Mouse (Mus musculus) forebrain, postnatal 0 days (tissue): ENCODE data around the gene Ptn. TPM values are rescaled to one million over a fixed set of nuclear protein-coding genes. Genes with fewer than 3 reads are reported as not detected.
A peak's percentile ranks its signal among the peaks of the same experiment; 100 is the strongest.

Source experiments
- ATAC-seq: fragments of 200-750 bp; cut with Nextera tagmentation; 2 replicates; pipeline ENCODE4 v1.8.0; 2017; ENCODE audit warnings: mild to moderate bottlenecking, moderate library complexity
- DNase-seq: peaks from one replicate; pipeline ENCODE4 v3.0.0-alpha.2; 2015
- H3K27ac ChIP-seq: fragments of 300-500 bp; sonication (generic); 2 replicates; pipeline ENCODE4 v1.5.1; 2014; ENCODE audit warnings: low read depth, mild to moderate bottlenecking, antibody characterized with exemption, low read length, moderate library complexity, mixed read lengths
- H3K27me3 ChIP-seq: fragments of 300-500 bp; sonication (generic); 2 replicates; pipeline ENCODE4 v1.6.1; 2014; ENCODE audit warnings: mild to moderate bottlenecking, low read length, mixed read lengths; ENCODE audit not compliant: insufficient read depth
- H3K36me3 ChIP-seq: fragments of 300-500 bp; sonication (generic); 2 replicates; pipeline ENCODE4 v1.6.1; 2014; ENCODE audit warnings: mild to moderate bottlenecking, moderate library complexity; ENCODE audit not compliant: insufficient read depth
- H3K4me1 ChIP-seq: fragments of 300-500 bp; sonication (generic); 2 replicates; pipeline ENCODE4 v1.6.1; 2014; ENCODE audit warnings: antibody characterized with exemption; ENCODE audit not compliant: insufficient read depth
- H3K4me2 ChIP-seq: fragments of 300-500 bp; sonication (generic); 2 replicates; pipeline ENCODE4 v1.6.1; 2014; ENCODE audit warnings: low read depth, mild to moderate bottlenecking, moderate library complexity
- H3K4me3 ChIP-seq: fragments of 300-500 bp; sonication (generic); 2 replicates; pipeline ENCODE4 v1.5.1; 2014; ENCODE audit warnings: low read depth, low read length, mixed read lengths
- H3K9ac ChIP-seq: fragments of 300-500 bp; sonication (generic); 2 replicates; pipeline ENCODE4 v1.6.1; 2014; ENCODE audit warnings: mild to moderate bottlenecking
- H3K9me3 ChIP-seq: fragments of 300-500 bp; sonication (generic); 2 replicates; pipeline ENCODE4 v1.6.1; 2016; ENCODE audit warnings: low read length
- CTCF ChIP-seq: sonication (generic); IDR thresholded peaks from 2 replicates; pipeline ENCODE4 v1.5.1; 2016; ENCODE audit warnings: antibody characterized with exemption, control low read depth, low read depth
- WGBS: fragments of 180-500 bp; shearing (Covaris S2); extraction: QIAGEN DNeasy Blood & Tissue Kit; methylation state at CpG from one replicate; pipeline ENCODE4 v1.1.7; 2014; 5-methylcytosine and 5-hydroxymethylcytosine counted together
- polyA plus RNA-seq: library from polyadenylated mRNA; unstranded; fragments of >200 nt; fragmentation: Nextera tagmentation; extraction: Ambion mirVana; gene quantifications from 2 replicates; pipeline ENCODE4 v1.2.1, GENCODE M21; 2015
- total RNA-seq: library from RNA; depleted of rRNA; stranded (reverse); fragments of >200 nt; gene quantifications from 2 replicates; pipeline ENCODE4 v1.2.3, GENCODE M21; 2014

Gene Ptn
- total and polyA plus RNA-seq, 2 experiments from 2014 or later: 598 to 916 TPM

- H3K4me1 ChIP-seq: no peaks in the 10 kb centered on the region
- H3K4me2 ChIP-seq: no peak overlapping the region
- WGBS: 89% methylated on average over 4 of the region's 4 CpGs
- no peak for TF ChIP-seq CTCF
- no peak overlapping the region for H3K4me3 ChIP-seq
- no peaks in the 10 kb centered on the region for H3K36me3 ChIP-seq
- DNase-seq: no peak
- H3K27ac ChIP-seq: no peak overlapping the region
- H3K9ac ChIP-seq: no peak overlapping the region
- no peak for ATAC-seq
- H3K9me3 ChIP-seq: no peaks in the 10 kb centered on the region
- H3K27me3 ChIP-seq: no peaks in the 10 kb centered on the region
Observed at GRCm38 (mm10) chr6:36832681-36833080, 22.7 kb upstream of the Ptn start.

GRCm38 (mm10) chr6:36832207-36832606 is 22.2 kb upstream of the Ptn start:
- TF ChIP-seq CTCF: no peak
- 91% methylated on average over 2 of the region's 2 CpGs for WGBS
- H3K9me3 ChIP-seq: no peaks in the 10 kb centered on the region
- DNase-seq: no peak
- ATAC-seq: no peak
- no peaks in the 10 kb centered on the region for H3K36me3 ChIP-seq
- H3K4me2 ChIP-seq: no peak overlapping the region
- H3K4me1 ChIP-seq: no peaks in the 10 kb centered on the region
- no peak overlapping the region for H3K27ac ChIP-seq
- H3K27me3 ChIP-seq: no peaks in the 10 kb centered on the region
- H3K9ac ChIP-seq: no peak overlapping the region
- no peak overlapping the region for H3K4me3 ChIP-seq

- DNase-seq (no peak), ATAC-seq (no peak)
- H3K36me3 ChIP-seq: no peaks in the 10 kb centered on the region
- TF ChIP-seq CTCF: no peak
- no peak overlapping the region for H3K27ac ChIP-seq
- WGBS: 78% methylated on average over 9 of the region's 9 CpGs
- no peak overlapping the region for H3K4me2 ChIP-seq
- H3K4me1 ChIP-seq: no peaks in the 10 kb centered on the region
- no peaks in the 10 kb centered on the region for H3K9me3 ChIP-seq
- no peak overlapping the region for H3K4me3 ChIP-seq
- no peak overlapping the region for H3K9ac ChIP-seq
- H3K27me3 ChIP-seq: no peaks in the 10 kb centered on the region
Observed at GRCm38 (mm10) chr6:36830371-36830925, 20.4 kb upstream of the Ptn start.

GRCm38 (mm10) chr6:36819784-36820050 is 9.7 kb upstream of the Ptn start:
- H3K4me2 ChIP-seq: no peak overlapping the region
- no peak for TF ChIP-seq CTCF
- peak overlapping the region; percentile 16 for H3K27ac ChIP-seq
- H3K9ac ChIP-seq: no peak overlapping the region
- ATAC-seq (no peak), DNase-seq (no peak)
- no peaks in the 10 kb centered on the region for H3K27me3 ChIP-seq
- H3K4me3 ChIP-seq: no peak overlapping the region
- H3K36me3 ChIP-seq: no peaks in the 10 kb centered on the region
- H3K4me1 ChIP-seq: no peaks in the 10 kb centered on the region
- H3K9me3 ChIP-seq: no peaks in the 10 kb centered on the region

GRCm38 (mm10) chr6:36819019-36819783 is 9.2 kb upstream of the Ptn start:
- DNase-seq: peak; percentile 89
- Histone ChIP-seq H3K9ac (no peak overlapping the region), H3K36me3 (no peaks in the 10 kb centered on the region), H3K27me3 (no peaks in the 10 kb centered on the region), H3K4me1 (no peaks in the 10 kb centered on the region), H3K9me3 (no peaks in the 10 kb centered on the region), H3K4me2 (no peak overlapping the region), H3K27ac (peak overlapping the region; percentile 36), H3K4me3 (no peak overlapping the region)
- WGBS: 7% methylated on average over 8 of the region's 8 CpGs
- no peak for TF ChIP-seq CTCF
- ATAC-seq: peak; percentile 89

GRCm38 (mm10) chr6:36818281-36819018 is 8.4 kb upstream of the Ptn start:
- 0 out of 2 replicates have a peak overlapping the region, but pooled peaks have one; percentile 36 for H3K27ac ChIP-seq
- no peak overlapping the region for H3K4me3 ChIP-seq
- ATAC-seq (no peak), DNase-seq (no peak)
- no peaks in the 10 kb centered on the region for H3K27me3 ChIP-seq
- H3K4me1 ChIP-seq: no peaks in the 10 kb centered on the region
- no peaks in the 10 kb centered on the region for H3K9me3 ChIP-seq
- no peak for TF ChIP-seq CTCF
- H3K36me3 ChIP-seq: no peaks in the 10 kb centered on the region
- H3K4me2 ChIP-seq: no peak overlapping the region
- 30% methylated on average over 4 of the region's 4 CpGs for WGBS
- H3K9ac ChIP-seq: no peak overlapping the region

- ATAC-seq (no peak), DNase-seq (no peak)
- no peak overlapping the region for H3K4me3 ChIP-seq
- WGBS: 56% methylated on average over 3 of the region's 3 CpGs
- no peaks in the 10 kb centered on the region for H3K27me3 ChIP-seq
- no peak for TF ChIP-seq CTCF
- H3K4me1 ChIP-seq: no peaks in the 10 kb centered on the region
- H3K4me2 ChIP-seq: no peak overlapping the region
- H3K27ac ChIP-seq: peak overlapping the region; percentile 35; the same call in 1 of the 2 replicates
- no peaks in the 10 kb centered on the region for H3K36me3 ChIP-seq
- H3K9me3 ChIP-seq: no peaks in the 10 kb centered on the region
- H3K9ac ChIP-seq: no peak overlapping the region
Observed at GRCm38 (mm10) chr6:36816666-36817065, 6.6 kb upstream of the Ptn start.
